Comparison of ENCODE assay signal across 8 mouse cellular contexts in the genomic region with DNA sequence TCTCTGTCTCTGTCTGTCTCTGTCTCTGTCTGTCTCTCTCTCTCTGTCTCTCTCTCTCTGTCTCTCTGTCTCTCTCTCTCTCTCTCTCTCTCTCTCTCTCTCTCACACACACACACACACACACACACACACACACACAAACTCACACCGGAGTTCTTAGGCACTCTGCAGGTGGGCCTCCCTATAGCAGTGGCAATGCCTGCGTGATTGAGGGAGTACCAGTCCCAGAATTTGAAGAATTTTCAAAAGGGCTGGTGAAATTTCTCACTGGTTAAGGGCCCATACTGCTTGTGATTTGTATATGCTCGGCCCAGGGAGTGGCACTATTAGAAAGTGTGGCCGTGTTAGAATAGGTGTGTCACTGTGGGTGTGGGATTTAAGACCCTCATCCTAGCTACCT. TPM values are rescaled to one million over a fixed set of nuclear protein-coding genes. Genes with fewer than 3 reads are reported as not detected.
DNase-seq lines count a peak whose midpoint lies in the region; ATAC-seq and TF ChIP-seq lines count a peak whose summit lies in the region.
"Not testable (repeated sequence)": the region's sequence is repeated elsewhere in the genome, so short reads cannot be mapped to it uniquely, and the experiment has no call there.

No protein-coding gene starts in this region.

- not testable (repeated sequence) for H3K27ac ChIP-seq in brown adipose tissue, adult 24 weeks (replicated peaks; ENCODE audit: low read depth, low read length); embryonic fibroblast, embryonic 13.5 days (ENCODE audit: insufficient read depth, low read length); heart, embryonic 12.5 days (ENCODE audit: poor library complexity, severe bottlenecking); intestine, embryonic 14.5 days (ENCODE audit: low read depth); limb, embryonic 13.5 days; neural tube, embryonic 13.5 days (replicated peaks)
- H3K27ac ChIP-seq in lung, postnatal 0 days (ENCODE audit: low read length) = peak overlapping the region; percentile 71

- H3K27me3 ChIP-seq in heart, embryonic 12.5 days (replicated peaks); intestine, embryonic 14.5 days (replicated peaks; ENCODE audit: control insufficient read depth, insufficient read depth, low read length); limb, embryonic 13.5 days; lung, postnatal 0 days (replicated peaks; ENCODE audit: insufficient read depth, low read length); neural tube, embryonic 13.5 days: not testable (repeated sequence)

- TF ChIP-seq POLR2A in embryonic fibroblast, embryonic 13.5 days (IDR thresholded peaks at IDR 0.05; ENCODE audit: low read depth, low read length) = not testable (repeated sequence)

- 51% methylated on average over 4 of the region's 4 CpGs for WGBS in heart, embryonic 12.5 days
- WGBS in intestine, embryonic 14.5 days = 43% methylated on average over 4 of the region's 4 CpGs
- WGBS in limb, embryonic 13.5 days = 56% methylated on average over 4 of the region's 4 CpGs
- 35% methylated on average over 4 of the region's 4 CpGs for WGBS in lung, postnatal 0 days
- WGBS in neural tube, embryonic 13.5 days = 57% methylated on average over 4 of the region's 4 CpGs

- not testable (repeated sequence) for H3K9me3 ChIP-seq in heart, embryonic 12.5 days (replicated peaks); intestine, embryonic 14.5 days (ENCODE audit: control insufficient read depth, low read length); limb, embryonic 13.5 days; lung, postnatal 0 days (ENCODE audit: low read length); neural tube, embryonic 13.5 days

- H3K36me3 ChIP-seq in heart, embryonic 12.5 days = peaks cover 25% of the 10 kb centered on the region
- H3K36me3 ChIP-seq in intestine, embryonic 14.5 days (ENCODE audit: control insufficient read depth, insufficient read depth, low read length); lung, postnatal 0 days (ENCODE audit: insufficient read depth, low read length): not testable (repeated sequence)
- peaks cover 19% of the 10 kb centered on the region for H3K36me3 ChIP-seq in limb, embryonic 13.5 days
- H3K36me3 ChIP-seq in neural tube, embryonic 13.5 days = peaks cover 17% of the 10 kb centered on the region; the same call in 1 of the 2 replicates

- DNase-seq in 3134 (ENCODE audit: extremely low read depth, insufficient read length, low spot score) = peak; percentile 23
- DNase-seq in intestine, embryonic 14.5 days (ENCODE audit: low spot score); lung, postnatal 0 days (ENCODE audit: low spot score): not testable (repeated sequence)

- peak overlapping the region; percentile 82 for H3K4me3 ChIP-seq in brown adipose tissue, adult 24 weeks (ENCODE audit: insufficient read depth, low read depth, low read length)
- H3K4me3 ChIP-seq in embryonic fibroblast, embryonic 13.5 days (ENCODE audit: insufficient read depth, low read length) = peak overlapping the region; percentile 80
- peak overlapping the region; percentile 70 for H3K4me3 ChIP-seq in heart, embryonic 12.5 days
- H3K4me3 ChIP-seq in intestine, embryonic 14.5 days (ENCODE audit: low read depth, low read length) = peak overlapping the region; percentile 65
- H3K4me3 ChIP-seq in limb, embryonic 13.5 days = peak overlapping the region; percentile 58
- peak overlapping the region; percentile 59 for H3K4me3 ChIP-seq in lung, postnatal 0 days (ENCODE audit: low read depth, low read length)
- H3K4me3 ChIP-seq in neural tube, embryonic 13.5 days = peak overlapping the region; percentile 61

- not testable (repeated sequence) for H3K4me1 ChIP-seq in brown adipose tissue, adult 24 weeks (ENCODE audit: control insufficient read depth, insufficient read depth, insufficient read length, low read length); embryonic fibroblast, embryonic 13.5 days (ENCODE audit: control insufficient read depth, insufficient read depth, low read length); intestine, embryonic 14.5 days (replicated peaks; ENCODE audit: control insufficient read depth, insufficient read depth, low read length); limb, embryonic 13.5 days; lung, postnatal 0 days (ENCODE audit: insufficient read depth, low read depth, low read length)
- peaks cover 25% of the 10 kb centered on the region for H3K4me1 ChIP-seq in heart, embryonic 12.5 days (replicated peaks)
- peaks cover 12% of the 10 kb centered on the region for H3K4me1 ChIP-seq in neural tube, embryonic 13.5 days (replicated peaks)

- ATAC-seq in heart, embryonic 12.5 days (ENCODE audit: insufficient number of reproducible peaks, low FRiP score); limb, embryonic 13.5 days (ENCODE audit: low FRiP score, low read depth): not testable (repeated sequence)
- peak; percentile 53; the same call in 1 of the 2 replicates for ATAC-seq in intestine, embryonic 14.5 days (replicated peaks; ENCODE audit: low FRiP score, low TSS enrichment, low read depth)
- peak; percentile 11; the same call in 1 of the 2 replicates for ATAC-seq in lung, postnatal 0 days
- ATAC-seq in neural tube, embryonic 13.5 days (ENCODE audit: low read depth) = peak; percentile 60

- not testable (repeated sequence) for TF ChIP-seq CTCF in embryonic fibroblast, embryonic 13.5 days (IDR thresholded peaks at IDR 0.05; ENCODE audit: borderline replicate concordance, insufficient read depth, low read length); lung, postnatal 0 days (IDR thresholded peaks at IDR 0.05)

- not testable (repeated sequence) for TF ChIP-seq EP300 in lung, postnatal 0 days (IDR thresholded peaks at IDR 0.05)

- H3K4me2 ChIP-seq in heart, embryonic 12.5 days = peak overlapping the region; percentile 83
- H3K4me2 ChIP-seq in intestine, embryonic 14.5 days (ENCODE audit: low read length) = peak overlapping the region; percentile 84
- H3K4me2 ChIP-seq in limb, embryonic 13.5 days (replicated peaks) = peak overlapping the region; percentile 70
- H3K4me2 ChIP-seq in lung, postnatal 0 days (replicated peaks; ENCODE audit: low read depth, low read length) = peak overlapping the region; percentile 78
- H3K4me2 ChIP-seq in neural tube, embryonic 13.5 days = peak overlapping the region; percentile 75

- peak overlapping the region; percentile 80 for H3K9ac ChIP-seq in heart, embryonic 12.5 days
- peak overlapping the region; percentile 58; the same call in 1 of the 2 replicates for H3K9ac ChIP-seq in intestine, embryonic 14.5 days (ENCODE audit: low read length)
- peak overlapping the region; percentile 65 for H3K9ac ChIP-seq in limb, embryonic 13.5 days
- not testable (repeated sequence) for H3K9ac ChIP-seq in lung, postnatal 0 days (replicated peaks; ENCODE audit: low read depth)
- H3K9ac ChIP-seq in neural tube, embryonic 13.5 days = peak overlapping the region; percentile 80

RNA-seq across cellular contexts. Expression of a gene that starts 2.2 kb away (rescaled TPM):
- 20.1 and 25.8 TPM in 2 replicates for polyA plus RNA-seq in brown adipose tissue, adult 24 weeks (2012; ENCODE audit: insufficient read depth, insufficient read length, missing spikeins)
- polyA plus RNA-seq in embryonic fibroblast, embryonic 13.5 days (2011; ENCODE audit: insufficient read length, low read depth, missing spikeins) = 39.7 and 43.7 TPM in 2 replicates
- polyA plus RNA-seq in heart, embryonic 12.5 days (2016; fragmentation: Nextera tagmentation; extraction: Ambion mirVana) = 63.2 and 67.6 TPM in 2 replicates
- 58.3 and 62.5 TPM in 2 replicates for polyA plus RNA-seq in intestine, embryonic 14.5 days (2014; fragmentation: Nextera tagmentation; extraction: Ambion mirVana)
- polyA plus RNA-seq in limb, embryonic 13.5 days (2015; fragmentation: Nextera tagmentation; extraction: Ambion mirVana) = 44.3 and 46.4 TPM in 2 replicates
- polyA plus RNA-seq in lung, postnatal 0 days (2015; fragmentation: Nextera tagmentation; extraction: Ambion mirVana) = 95.6 and 103 TPM in 2 replicates
- polyA plus RNA-seq in neural tube, embryonic 13.5 days (2015; fragmentation: Nextera tagmentation; extraction: Ambion mirVana) = 36.9 and 37.7 TPM in 2 replicates

RNA-seq across cellular contexts. Expression of a gene that starts 27.3 kb away (rescaled TPM):
- 11.8 and 15.3 TPM in 2 replicates for polyA plus RNA-seq in brown adipose tissue, adult 24 weeks (2012; ENCODE audit: insufficient read depth, insufficient read length, missing spikeins)
- 11.3 and 15.9 TPM in 2 replicates for polyA plus RNA-seq in embryonic fibroblast, embryonic 13.5 days (2011; ENCODE audit: insufficient read length, low read depth, missing spikeins)
- 58.1 and 65.7 TPM in 2 replicates for polyA plus RNA-seq in heart, embryonic 12.5 days (2016; fragmentation: Nextera tagmentation; extraction: Ambion mirVana)
- polyA plus RNA-seq in intestine, embryonic 14.5 days (2014; fragmentation: Nextera tagmentation; extraction: Ambion mirVana) = 26.5 and 26.7 TPM in 2 replicates
- 26.8 and 29.3 TPM in 2 replicates for polyA plus RNA-seq in limb, embryonic 13.5 days (2015; fragmentation: Nextera tagmentation; extraction: Ambion mirVana)
- polyA plus RNA-seq in lung, postnatal 0 days (2015; fragmentation: Nextera tagmentation; extraction: Ambion mirVana) = 24.7 and 32.3 TPM in 2 replicates
- 11.3 and 11.4 TPM in 2 replicates for polyA plus RNA-seq in neural tube, embryonic 13.5 days (2015; fragmentation: Nextera tagmentation; extraction: Ambion mirVana)

RNA-seq across cellular contexts. Expression of a gene that starts 51.2 kb away (rescaled TPM):
- 2.8 and 3.3 TPM in 2 replicates for polyA plus RNA-seq in brown adipose tissue, adult 24 weeks (2012; ENCODE audit: insufficient read depth, insufficient read length, missing spikeins)
- 7.8 and 8.1 TPM in 2 replicates for polyA plus RNA-seq in embryonic fibroblast, embryonic 13.5 days (2011; ENCODE audit: insufficient read length, low read depth, missing spikeins)
- polyA plus RNA-seq in heart, embryonic 12.5 days (2016; fragmentation: Nextera tagmentation; extraction: Ambion mirVana) = 2.2 and 3.2 TPM in 2 replicates
- 5.8 and 6.5 TPM in 2 replicates for polyA plus RNA-seq in intestine, embryonic 14.5 days (2014; fragmentation: Nextera tagmentation; extraction: Ambion mirVana)
- polyA plus RNA-seq in limb, embryonic 13.5 days (2015; fragmentation: Nextera tagmentation; extraction: Ambion mirVana) = 4.5 and 5.0 TPM in 2 replicates
- 2.9 and 3.4 TPM in 2 replicates for polyA plus RNA-seq in lung, postnatal 0 days (2015; fragmentation: Nextera tagmentation; extraction: Ambion mirVana)
- 2.1 and 2.9 TPM in 2 replicates for polyA plus RNA-seq in neural tube, embryonic 13.5 days (2015; fragmentation: Nextera tagmentation; extraction: Ambion mirVana)

RNA-seq across cellular contexts. Expression of a gene that starts 51.4 kb away (rescaled TPM):
- 51.4 and 80.3 TPM in 2 replicates for polyA plus RNA-seq in brown adipose tissue, adult 24 weeks (2012; ENCODE audit: insufficient read depth, insufficient read length, missing spikeins)
- polyA plus RNA-seq in embryonic fibroblast, embryonic 13.5 days (2011; ENCODE audit: insufficient read length, low read depth, missing spikeins) = 24.3 and 25.5 TPM in 2 replicates
- polyA plus RNA-seq in heart, embryonic 12.5 days (2016; fragmentation: Nextera tagmentation; extraction: Ambion mirVana) = 20.2 and 20.4 TPM in 2 replicates
- 25.1 and 25.3 TPM in 2 replicates for polyA plus RNA-seq in intestine, embryonic 14.5 days (2014; fragmentation: Nextera tagmentation; extraction: Ambion mirVana)
- polyA plus RNA-seq in limb, embryonic 13.5 days (2015; fragmentation: Nextera tagmentation; extraction: Ambion mirVana) = 26.9 and 29.8 TPM in 2 replicates
- polyA plus RNA-seq in lung, postnatal 0 days (2015; fragmentation: Nextera tagmentation; extraction: Ambion mirVana) = 24.3 and 26.9 TPM in 2 replicates
- polyA plus RNA-seq in neural tube, embryonic 13.5 days (2015; fragmentation: Nextera tagmentation; extraction: Ambion mirVana) = 26.4 and 26.5 TPM in 2 replicates
